Mouse (Mus musculus): Measurements from ENCODE around the gene Gstp3. TPM values are rescaled to one million over a fixed set of nuclear protein-coding genes. Genes with fewer than 3 reads are reported as not detected.

Gstp3 gene
- total and polyA plus RNA-seq, 3 experiments: 9.3 to 38.1 (median 24.6) TPM

DNA sequence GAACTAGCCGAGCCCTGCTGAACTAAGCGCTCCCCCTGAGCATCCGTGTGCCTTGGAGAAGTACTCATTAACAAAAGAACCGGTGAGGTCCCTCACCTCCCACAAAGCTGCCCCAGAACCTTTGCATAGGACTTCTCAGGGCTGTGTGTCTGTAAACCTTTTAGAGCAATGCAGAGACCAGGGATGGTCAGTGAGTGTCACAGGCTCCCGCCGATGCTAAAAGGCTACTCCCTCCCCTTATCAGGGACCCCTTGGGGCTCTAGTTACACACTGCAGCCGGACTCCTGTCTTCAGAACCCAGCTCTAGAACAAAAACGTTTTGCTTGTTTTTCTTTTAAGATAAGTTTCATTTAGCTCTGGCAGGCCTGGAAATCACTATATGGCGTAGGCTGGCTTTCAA, 46.3 kb downstream of the Gstp3 start:
- TF ChIP-seq GATA2 (IDR thresholded peaks at IDR 0.05; ENCODE audit: borderline replicate concordance, low read depth, low read length) (no peak), GATA1 (IDR thresholded peaks at IDR 0.05; ENCODE audit: borderline replicate concordance, low read length) (no peak), POLR2AphosphoS5 (IDR thresholded peaks at IDR 0.05; ENCODE audit: insufficient replicate concordance, low read depth, low read length) (no peak), TAL1 (conservative IDR thresholded peaks at IDR 0.05; ENCODE audit: low read depth, low read length) (no peak)
- no peaks in the 10 kb centered on the region for H3K9me3 ChIP-seq (replicated peaks)
- DNase-seq (ENCODE audit: low spot score) (peak; percentile 27), ATAC-seq (ENCODE audit: extremely low read depth, insufficient number of reproducible peaks, low FRiP score, poor library complexity, severe bottlenecking) (no peak)
- peak overlapping the region; percentile 81 for H3K4me3 ChIP-seq (ENCODE audit: low read depth, low read length)
- H3K36me3 ChIP-seq (replicated peaks): peaks cover 32% of the 10 kb centered on the region
- peaks cover 45% of the 10 kb centered on the region for H3K4me1 ChIP-seq (ENCODE audit: insufficient read depth, low read depth, low read length)
- H3K27me3 ChIP-seq (ENCODE audit: insufficient read depth, low read length): no peaks in the 10 kb centered on the region

- peak within 1 kb of the TSS; percentile 81 for H3K4me3 ChIP-seq (ENCODE audit: low read depth, low read length)
- DNase-seq (ENCODE audit: low spot score) (peak; percentile 95), ATAC-seq (ENCODE audit: extremely low read depth, insufficient number of reproducible peaks, low FRiP score, poor library complexity, severe bottlenecking) (peak; percentile 99)
- TF ChIP-seq GATA1 (IDR thresholded peaks at IDR 0.05; ENCODE audit: borderline replicate concordance, low read length): no peak
- TF ChIP-seq POLR2AphosphoS5 (IDR thresholded peaks at IDR 0.05; ENCODE audit: insufficient replicate concordance, low read depth, low read length): no peak
- TF ChIP-seq TAL1 (conservative IDR thresholded peaks at IDR 0.05; ENCODE audit: low read depth, low read length): no peak
- TF ChIP-seq CTCF (IDR thresholded peaks at IDR 0.05; ENCODE audit: low read depth, low read length): peak; percentile 48; the same call in 1 of the 2 replicates
- TF ChIP-seq GATA2 (IDR thresholded peaks at IDR 0.05; ENCODE audit: borderline replicate concordance, low read depth, low read length): no peak
- no peaks in the 10 kb centered on the region for H3K9me3 ChIP-seq (replicated peaks)
- H3K36me3 ChIP-seq (replicated peaks): peaks cover 37% of the 10 kb centered on the region
- no peaks in the 10 kb centered on the region for H3K27me3 ChIP-seq (ENCODE audit: insufficient read depth, low read length)
- H3K4me1 ChIP-seq (ENCODE audit: insufficient read depth, low read depth, low read length): peaks cover 45% of the 10 kb centered on the region
Measured at GRCm38 (mm10) chr19:4012432-4013022, 46.8 kb downstream of the Gstp3 start, which contains the start of gene Ndufv1. Gene Ndufv1 (minus strand): TSS chr19:4012806.

GRCm38 (mm10) chr19:4011086-4011485, 48.3 kb downstream of the Gstp3 start:
- Histone ChIP-seq H3K4me1 (ENCODE audit: insufficient read depth, low read depth, low read length) (peaks cover 43% of the 10 kb centered on the region), H3K4me3 (ENCODE audit: low read depth, low read length) (no peak overlapping the region; the same call in 1 of the 2 replicates), H3K36me3 (replicated peaks) (peaks cover 52% of the 10 kb centered on the region), H3K9me3 (replicated peaks) (no peaks in the 10 kb centered on the region), H3K27me3 (ENCODE audit: insufficient read depth, low read length) (no peaks in the 10 kb centered on the region)
- no peak for DNase-seq (ENCODE audit: low spot score)
- no peak for TF ChIP-seq GATA2 (IDR thresholded peaks at IDR 0.05; ENCODE audit: borderline replicate concordance, low read depth, low read length)
- TF ChIP-seq GATA1 (IDR thresholded peaks at IDR 0.05; ENCODE audit: borderline replicate concordance, low read length): no peak
- TF ChIP-seq POLR2AphosphoS5 (IDR thresholded peaks at IDR 0.05; ENCODE audit: insufficient replicate concordance, low read depth, low read length): no peak
- TF ChIP-seq TAL1 (conservative IDR thresholded peaks at IDR 0.05; ENCODE audit: low read depth, low read length): no peak
- TF ChIP-seq CTCF (IDR thresholded peaks at IDR 0.05; ENCODE audit: low read depth, low read length): no peak
- no peak for ATAC-seq (ENCODE audit: extremely low read depth, insufficient number of reproducible peaks, low FRiP score, poor library complexity, severe bottlenecking)

Other genes with a start within 250 kb of the Gstp3 start
Only the 20 nearest of the 34 such genes appear.
- gene Aldh3b3, start 100.9 kb downstream of the Gstp3 start, total RNA-seq (2014; fragmentation: Nextera tagmentation): not detected in 2 replicates
- gene Aldh3b3, start 100.9 kb downstream of the Gstp3 start, total RNA-seq (2017): 0.06 and 0.11 TPM in 2 replicates
- not detected in 2 replicates for gene Aldh3b3, start 100.9 kb downstream of the Gstp3 start, polyA plus RNA-seq (2012)
- gene Aldh3b2, start 87.2 kb downstream of the Gstp3 start, total RNA-seq (2014; fragmentation: Nextera tagmentation): not detected in 2 replicates
- 0.06 and 0.11 TPM in 2 replicates for gene Aldh3b2, start 87.2 kb downstream of the Gstp3 start, total RNA-seq (2017)
- not detected in 2 replicates for gene Aldh3b2, start 87.2 kb downstream of the Gstp3 start, polyA plus RNA-seq (2012)
- 7.4 and 10.2 TPM in 2 replicates for gene Acy3, start 73.0 kb downstream of the Gstp3 start, total RNA-seq (2014; fragmentation: Nextera tagmentation)
- gene Acy3, start 73.0 kb downstream of the Gstp3 start, total RNA-seq (2017): 0.55 and 0.70 TPM in 2 replicates
- 3.8 TPM in 2 replicates for gene Acy3, start 73.0 kb downstream of the Gstp3 start, polyA plus RNA-seq (2012)
- not detected in 2 replicates for gene Tbx10, start 66.8 kb downstream of the Gstp3 start, total RNA-seq (2014; fragmentation: Nextera tagmentation)
- 0.06 TPM in 1 of 2 replicates, not detected in the other for gene Tbx10, start 66.8 kb downstream of the Gstp3 start, total RNA-seq (2017)
- not detected in 2 replicates for gene Tbx10, start 66.8 kb downstream of the Gstp3 start, polyA plus RNA-seq (2012)
- 11.0 and 13.1 TPM in 2 replicates for gene Nudt8, start 59.0 kb downstream of the Gstp3 start, total RNA-seq (2014; fragmentation: Nextera tagmentation)
- gene Nudt8, start 59.0 kb downstream of the Gstp3 start, total RNA-seq (2017): 11.7 and 19.5 TPM in 2 replicates
- 22.4 and 24.1 TPM in 2 replicates for gene Nudt8, start 59.0 kb downstream of the Gstp3 start, polyA plus RNA-seq (2012)
- gene Gm49405, start 58.9 kb downstream of the Gstp3 start, total RNA-seq (2014; fragmentation: Nextera tagmentation): 1.9 and 3.2 TPM in 2 replicates
- gene Gm49405, start 58.9 kb downstream of the Gstp3 start, total RNA-seq (2017): 1.2 and 1.7 TPM in 2 replicates
- gene Gm49405, start 58.9 kb downstream of the Gstp3 start, polyA plus RNA-seq (2012): 3.7 and 4.7 TPM in 2 replicates
- 4.7 and 5.4 TPM in 2 replicates for gene Doc2g, start 56.3 kb downstream of the Gstp3 start, total RNA-seq (2014; fragmentation: Nextera tagmentation)
- 1.9 and 3.3 TPM in 2 replicates for gene Doc2g, start 56.3 kb downstream of the Gstp3 start, total RNA-seq (2017)
- gene Doc2g, start 56.3 kb downstream of the Gstp3 start, polyA plus RNA-seq (2012): 10.0 and 10.1 TPM in 2 replicates
- 84.1 and 109 TPM in 2 replicates for gene Ndufv1, start 46.8 kb downstream of the Gstp3 start, total RNA-seq (2014; fragmentation: Nextera tagmentation)
- gene Ndufv1, start 46.8 kb downstream of the Gstp3 start, total RNA-seq (2017): 181 and 191 TPM in 2 replicates
- 338 and 348 TPM in 2 replicates for gene Ndufv1, start 46.8 kb downstream of the Gstp3 start, polyA plus RNA-seq (2012)
- gene Gstp1, start 21.6 kb downstream of the Gstp3 start, total RNA-seq (2014; fragmentation: Nextera tagmentation): 48.7 and 86.5 TPM in 2 replicates
- 36.8 and 46.2 TPM in 2 replicates for gene Gstp1, start 21.6 kb downstream of the Gstp3 start, total RNA-seq (2017)
- gene Gstp1, start 21.6 kb downstream of the Gstp3 start, polyA plus RNA-seq (2012): 38.7 and 64.2 TPM in 2 replicates
- gene Gstp2, start 13.5 kb downstream of the Gstp3 start, total RNA-seq (2014; fragmentation: Nextera tagmentation): 29.9 TPM in 1 of 2 replicates, not detected in the other
- gene Gstp2, start 13.5 kb downstream of the Gstp3 start, total RNA-seq (2017): not detected in 2 replicates
- 0.28 TPM in 1 of 2 replicates, not detected in the other for gene Gstp2, start 13.5 kb downstream of the Gstp3 start, polyA plus RNA-seq (2012)
- gene Cabp2, start 22.0 kb upstream of the Gstp3 start, total RNA-seq (2014; fragmentation: Nextera tagmentation): not detected in 2 replicates
- not detected in 2 replicates for gene Cabp2, start 22.0 kb upstream of the Gstp3 start, total RNA-seq (2017)
- gene Cabp2, start 22.0 kb upstream of the Gstp3 start, polyA plus RNA-seq (2012): not detected in 2 replicates
- 36.6 and 40.9 TPM in 2 replicates for gene Cdk2ap2, start 37.6 kb upstream of the Gstp3 start, total RNA-seq (2014; fragmentation: Nextera tagmentation)
- 25.4 and 30.7 TPM in 2 replicates for gene Cdk2ap2, start 37.6 kb upstream of the Gstp3 start, total RNA-seq (2017)
- 59.9 and 60.2 TPM in 2 replicates for gene Cdk2ap2, start 37.6 kb upstream of the Gstp3 start, polyA plus RNA-seq (2012)
- gene Pitpnm1, start 40.4 kb upstream of the Gstp3 start, total RNA-seq (2014; fragmentation: Nextera tagmentation): 22.2 and 29.9 TPM in 2 replicates
- gene Pitpnm1, start 40.4 kb upstream of the Gstp3 start, total RNA-seq (2017): 12.9 and 17.8 TPM in 2 replicates
- 48.7 and 61.2 TPM in 2 replicates for gene Pitpnm1, start 40.4 kb upstream of the Gstp3 start, polyA plus RNA-seq (2012)
- 36.8 and 39.9 TPM in 2 replicates for gene Aip, start 66.3 kb upstream of the Gstp3 start, total RNA-seq (2014; fragmentation: Nextera tagmentation)
- 22.3 and 23.9 TPM in 2 replicates for gene Aip, start 66.3 kb upstream of the Gstp3 start, total RNA-seq (2017)
- gene Aip, start 66.3 kb upstream of the Gstp3 start, polyA plus RNA-seq (2012): 86.6 and 92.9 TPM in 2 replicates
- gene Gpr152, start 80.2 kb upstream of the Gstp3 start, total RNA-seq (2014; fragmentation: Nextera tagmentation): not detected in 2 replicates
- 0.11 TPM in 1 of 2 replicates, not detected in the other for gene Gpr152, start 80.2 kb upstream of the Gstp3 start, total RNA-seq (2017)
- not detected in 2 replicates for gene Gpr152, start 80.2 kb upstream of the Gstp3 start, polyA plus RNA-seq (2012)
- 0.75 TPM in 1 of 2 replicates, not detected in the other for gene Cabp4, start 84.5 kb upstream of the Gstp3 start, total RNA-seq (2014; fragmentation: Nextera tagmentation)
- 0.11 TPM in 1 of 2 replicates, not detected in the other for gene Cabp4, start 84.5 kb upstream of the Gstp3 start, total RNA-seq (2017)
- 0.03 TPM in 1 of 2 replicates, not detected in the other for gene Cabp4, start 84.5 kb upstream of the Gstp3 start, polyA plus RNA-seq (2012)
- 325 and 345 TPM in 2 replicates for gene Coro1b, start 89.0 kb upstream of the Gstp3 start, total RNA-seq (2014; fragmentation: Nextera tagmentation)
- gene Coro1b, start 89.0 kb upstream of the Gstp3 start, total RNA-seq (2017): 157 and 189 TPM in 2 replicates
- 134 and 177 TPM in 2 replicates for gene Coro1b, start 89.0 kb upstream of the Gstp3 start, polyA plus RNA-seq (2012)
- 88.5 and 107 TPM in 2 replicates for gene Ptprcap, start 94.0 kb upstream of the Gstp3 start, total RNA-seq (2014; fragmentation: Nextera tagmentation)
- 34.6 and 52.7 TPM in 2 replicates for gene Ptprcap, start 94.0 kb upstream of the Gstp3 start, total RNA-seq (2017)
- 261 and 272 TPM in 2 replicates for gene Ptprcap, start 94.0 kb upstream of the Gstp3 start, polyA plus RNA-seq (2012)
- 23.1 and 31.5 TPM in 2 replicates for gene Rps6kb2, start 103.8 kb upstream of the Gstp3 start, total RNA-seq (2014; fragmentation: Nextera tagmentation)
- 16.1 and 23.6 TPM in 2 replicates for gene Rps6kb2, start 103.8 kb upstream of the Gstp3 start, total RNA-seq (2017)
- gene Rps6kb2, start 103.8 kb upstream of the Gstp3 start, polyA plus RNA-seq (2012): 73.4 and 78.6 TPM in 2 replicates
- gene Carns1, start 115.9 kb upstream of the Gstp3 start, total RNA-seq (2014; fragmentation: Nextera tagmentation): 1.2 and 3.2 TPM in 2 replicates
- gene Carns1, start 115.9 kb upstream of the Gstp3 start, total RNA-seq (2017): 0.17 and 0.55 TPM in 2 replicates
- 0.37 and 0.48 TPM in 2 replicates for gene Carns1, start 115.9 kb upstream of the Gstp3 start, polyA plus RNA-seq (2012)

Measured in G1E (cell line).